Mouse (Mus musculus) C2C12 (cell line): ENCODE data around the gene Cdsn.
A peak's percentile ranks its signal among the peaks of the same experiment; 100 is the strongest.

Source experiments
- CTCF ChIP-seq: IDR thresholded peaks from one replicate; pipeline ENCODE4 v1.5.1; 2011; ENCODE audit not compliant: control insufficient read depth, insufficient read depth, insufficient read length
- FOSL1 ChIP-seq: IDR thresholded peaks from one replicate; pipeline ENCODE4 v1.8.0; 2011; ENCODE audit warnings: mild to moderate bottlenecking, low read length; ENCODE audit not compliant: poor library complexity, insufficient read depth, severe bottlenecking
- MYOD1 ChIP-seq: IDR thresholded peaks from one replicate; pipeline ENCODE4 v1.6.1; 2011; ENCODE audit warnings: low read depth; ENCODE audit not compliant: control insufficient read depth, insufficient read length
- USF1 ChIP-seq: IDR thresholded peaks from one replicate; pipeline ENCODE4 v1.6.1; 2011; ENCODE audit warnings: low read depth, mild to moderate bottlenecking, control low read depth, moderate library complexity

DNA sequence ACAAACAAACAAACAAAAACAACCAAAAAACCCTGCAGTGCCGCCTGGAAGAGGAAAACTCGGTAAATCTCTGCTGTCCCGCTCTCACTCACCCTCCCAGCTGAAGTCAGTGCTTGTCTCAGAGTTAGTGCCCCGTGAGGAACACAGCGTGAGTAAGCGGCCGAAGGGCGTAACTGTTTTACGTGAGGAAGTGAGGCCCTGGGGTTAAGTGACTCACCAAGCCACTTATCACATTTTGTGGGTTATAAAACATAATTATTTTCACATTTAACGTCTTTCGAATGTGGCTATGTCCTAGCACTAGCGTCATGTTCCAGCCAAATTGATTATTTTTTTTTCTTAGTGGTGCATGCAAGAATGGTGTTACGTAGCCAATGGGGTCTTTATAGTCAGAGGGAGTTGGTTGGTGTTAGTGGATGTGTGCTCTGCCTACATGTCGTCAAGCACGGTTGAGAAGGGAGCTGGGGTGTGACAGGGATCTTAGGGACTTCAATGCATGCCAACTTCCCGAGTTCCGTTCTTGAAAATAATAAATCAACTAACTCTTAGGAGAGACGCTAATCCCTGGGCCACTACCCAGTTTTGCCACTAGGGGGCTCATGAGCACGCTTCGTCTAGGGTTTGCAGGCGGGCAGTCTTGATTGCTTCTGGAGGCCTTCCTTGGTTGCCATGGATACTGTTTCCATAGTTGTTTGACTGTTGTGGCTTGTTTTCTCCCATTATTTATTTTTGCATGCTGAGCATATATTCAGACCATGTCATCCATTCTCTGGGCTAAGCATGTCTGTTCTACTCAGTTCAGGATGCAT lies 38.7 kb downstream of the Cdsn start:
- TF ChIP-seq CTCF: peak; percentile 46
- no peak for TF ChIP-seq USF1
- no peak for TF ChIP-seq MYOD1
- TF ChIP-seq FOSL1: peak; percentile 82
